Mouse (Mus musculus): ENCODE measurements around the gene Spon2. TPM values are rescaled to one million over a fixed set of nuclear protein-coding genes. Genes with fewer than 3 reads are reported as not detected.

Spon2 gene
- total and polyA plus RNA-seq, 2 experiments from 2014 or later = 2.3 to 4.4 TPM

DNA sequence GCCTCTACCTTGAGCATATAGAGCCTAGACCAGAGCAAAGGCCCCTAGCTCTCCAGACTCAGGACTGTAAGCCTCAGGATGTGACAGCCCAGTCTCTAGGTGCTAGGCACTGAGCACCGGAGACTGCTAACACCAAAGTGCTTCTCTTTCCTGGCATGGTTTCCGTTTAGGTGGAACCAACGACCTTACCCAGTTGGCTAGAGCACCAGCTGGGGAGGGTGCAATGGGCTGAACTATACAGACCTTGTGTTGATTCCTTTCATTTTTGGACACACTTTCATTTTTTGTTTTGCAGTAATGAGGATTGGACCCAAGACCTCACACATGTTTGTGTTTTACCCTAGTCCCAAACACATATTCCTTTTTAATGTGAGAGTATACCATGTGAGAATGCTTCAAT, 7.7 kb downstream of the Spon2 start:
- WGBS = 93% methylated on average over 3 of the region's 3 CpGs
- TF ChIP-seq CTCF (IDR thresholded peaks at IDR 0.05) = no peak
- DNase-seq (ENCODE audit: low spot score) = no peak
- no peak for ATAC-seq (ENCODE audit: low FRiP score)
- H3K4me1 ChIP-seq (ENCODE audit: insufficient read depth, low read length) = no peaks in the 10 kb centered on the region
- H3K27ac ChIP-seq (ENCODE audit: low read depth, low read length) = no peak overlapping the region
- no peak overlapping the region for H3K9ac ChIP-seq (replicated peaks; ENCODE audit: low read length, poor library complexity, severe bottlenecking)
- H3K4me3 ChIP-seq (ENCODE audit: low read depth, low read length) = no peak overlapping the region
- no peaks in the 10 kb centered on the region for H3K27me3 ChIP-seq (ENCODE audit: insufficient read depth, low read length)
- no peaks in the 10 kb centered on the region for H3K9me3 ChIP-seq (ENCODE audit: low read length)
- no peaks in the 10 kb centered on the region for H3K36me3 ChIP-seq (ENCODE audit: insufficient read depth, low read length)
- no peak overlapping the region for H3K4me2 ChIP-seq (ENCODE audit: low read depth, low read length, poor library complexity, severe bottlenecking)

DNA sequence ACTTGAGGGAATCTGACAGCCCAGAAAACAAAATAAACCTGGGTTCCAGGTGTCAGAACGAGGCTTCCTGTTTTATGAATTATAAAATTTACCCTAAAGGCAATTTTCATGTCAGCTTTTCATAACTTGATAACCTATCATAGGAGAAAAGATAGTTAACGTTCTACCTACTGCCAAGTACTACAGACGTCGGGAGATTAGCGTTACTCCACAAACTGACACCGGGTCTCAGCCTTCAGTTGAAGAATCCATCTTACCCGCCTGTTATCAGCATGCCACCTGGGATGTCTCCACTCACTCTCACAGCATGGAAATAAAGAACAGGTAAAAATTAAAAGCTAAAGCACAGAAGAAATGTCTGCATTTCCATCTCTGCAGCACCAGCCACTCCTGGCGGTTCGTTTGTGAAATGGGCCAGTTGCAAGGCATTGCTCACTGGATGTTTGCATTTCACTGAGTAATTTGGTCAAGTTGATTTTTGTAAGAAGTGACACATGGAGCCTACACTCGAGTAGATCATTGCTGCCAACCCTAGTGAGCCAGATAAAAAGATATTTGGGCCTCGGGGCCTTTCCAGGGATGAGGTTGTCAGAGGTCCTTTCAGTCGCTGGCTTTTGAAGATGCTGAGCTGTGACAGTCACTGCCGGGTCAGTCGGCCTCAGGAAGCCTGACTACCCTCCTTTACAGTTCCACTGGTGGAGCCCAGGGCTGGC, 9.6 kb downstream of the Spon2 start:
- no peaks in the 10 kb centered on the region for H3K36me3 ChIP-seq (ENCODE audit: insufficient read depth, low read length)
- ATAC-seq (ENCODE audit: low FRiP score) = no peak
- no peak for DNase-seq (ENCODE audit: low spot score)
- H3K9me3 ChIP-seq (ENCODE audit: low read length) = no peaks in the 10 kb centered on the region
- H3K27me3 ChIP-seq (ENCODE audit: insufficient read depth, low read length) = no peaks in the 10 kb centered on the region
- TF ChIP-seq CTCF (IDR thresholded peaks at IDR 0.05) = no peak
- H3K9ac ChIP-seq (replicated peaks; ENCODE audit: low read length, poor library complexity, severe bottlenecking) = no peak overlapping the region
- H3K4me3 ChIP-seq (ENCODE audit: low read depth, low read length) = no peak overlapping the region
- H3K4me1 ChIP-seq (ENCODE audit: insufficient read depth, low read length) = 0 out of 2 replicates have a peak, but pooled peaks cover 2% of the 10 kb centered on the region
- WGBS = 64% methylated on average over 14 of the region's 14 CpGs
- H3K4me2 ChIP-seq (ENCODE audit: low read depth, low read length, poor library complexity, severe bottlenecking) = no peak overlapping the region
- no peak overlapping the region for H3K27ac ChIP-seq (ENCODE audit: low read depth, low read length)

DNA sequence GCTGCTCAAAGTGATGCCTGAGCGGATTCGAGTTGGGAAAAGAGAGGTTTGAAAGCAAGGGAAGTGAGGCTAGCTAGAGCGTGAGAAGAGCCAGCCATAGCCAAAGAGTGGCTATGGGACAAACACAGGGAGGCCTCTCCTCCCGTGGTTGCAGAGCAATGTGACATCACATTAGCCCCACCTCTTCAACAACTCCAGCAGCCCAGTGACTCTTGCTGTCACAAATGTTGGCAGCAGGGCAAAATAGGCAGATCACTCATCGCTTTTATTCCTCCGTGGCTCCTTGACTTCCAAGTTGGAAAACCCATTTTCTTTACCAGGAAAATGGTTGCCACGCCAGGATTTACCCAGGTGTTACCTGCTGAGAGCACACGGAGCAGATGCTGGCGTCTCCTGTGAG, 11.1 kb downstream of the Spon2 start:
- Histone ChIP-seq H3K27me3 (ENCODE audit: insufficient read depth, low read length) (no peaks in the 10 kb centered on the region), H3K36me3 (ENCODE audit: insufficient read depth, low read length) (no peaks in the 10 kb centered on the region), H3K9ac (replicated peaks; ENCODE audit: low read length, poor library complexity, severe bottlenecking) (no peak overlapping the region), H3K4me1 (ENCODE audit: insufficient read depth, low read length) (0 out of 2 replicates have a peak, but pooled peaks cover 2% of the 10 kb centered on the region), H3K4me3 (ENCODE audit: low read depth, low read length) (no peak overlapping the region), H3K4me2 (ENCODE audit: low read depth, low read length, poor library complexity, severe bottlenecking) (no peak overlapping the region), H3K27ac (ENCODE audit: low read depth, low read length) (no peak overlapping the region), H3K9me3 (ENCODE audit: low read length) (no peaks in the 10 kb centered on the region)
- no peak for TF ChIP-seq CTCF (IDR thresholded peaks at IDR 0.05)
- ATAC-seq (ENCODE audit: low FRiP score) (no peak), DNase-seq (ENCODE audit: low spot score) (no peak)
- 48% methylated on average over 9 of the region's 9 CpGs for WGBS

DNA sequence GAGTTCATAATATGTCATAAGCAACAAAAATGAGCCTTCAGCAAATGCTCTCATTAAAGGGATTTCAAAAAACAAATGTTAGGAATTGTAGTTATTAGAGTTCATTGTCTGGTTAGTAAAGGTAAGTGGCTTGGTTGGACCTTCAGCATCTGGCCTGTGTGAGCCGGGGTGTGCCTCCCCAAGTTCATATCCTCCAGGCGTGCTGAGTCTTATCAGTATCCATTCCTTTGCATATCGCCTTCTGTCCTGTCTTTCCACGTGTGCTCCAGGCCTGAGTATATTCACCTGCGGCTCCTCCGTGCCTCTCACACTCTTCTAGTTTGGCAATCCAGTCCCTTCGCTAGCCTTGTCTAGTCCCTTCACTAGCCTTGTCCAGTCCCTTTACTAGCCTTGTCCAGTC, 11.9 kb downstream of the Spon2 start:
- 89% methylated on average over 7 of the region's 7 CpGs for WGBS
- no peaks in the 10 kb centered on the region for H3K27me3 ChIP-seq (ENCODE audit: insufficient read depth, low read length)
- no peaks in the 10 kb centered on the region for H3K9me3 ChIP-seq (ENCODE audit: low read length)
- no peak overlapping the region for H3K27ac ChIP-seq (ENCODE audit: low read depth, low read length)
- H3K4me3 ChIP-seq (ENCODE audit: low read depth, low read length) = no peak overlapping the region
- no peaks in the 10 kb centered on the region for H3K36me3 ChIP-seq (ENCODE audit: insufficient read depth, low read length)
- TF ChIP-seq CTCF (IDR thresholded peaks at IDR 0.05) = no peak
- DNase-seq (ENCODE audit: low spot score) (no peak), ATAC-seq (ENCODE audit: low FRiP score) (no peak)
- H3K4me2 ChIP-seq (ENCODE audit: low read depth, low read length, poor library complexity, severe bottlenecking) = no peak overlapping the region
- H3K4me1 ChIP-seq (ENCODE audit: insufficient read depth, low read length) = 0 out of 2 replicates have a peak, but pooled peaks cover 2% of the 10 kb centered on the region
- H3K9ac ChIP-seq (replicated peaks; ENCODE audit: low read length, poor library complexity, severe bottlenecking) = no peak overlapping the region

DNA sequence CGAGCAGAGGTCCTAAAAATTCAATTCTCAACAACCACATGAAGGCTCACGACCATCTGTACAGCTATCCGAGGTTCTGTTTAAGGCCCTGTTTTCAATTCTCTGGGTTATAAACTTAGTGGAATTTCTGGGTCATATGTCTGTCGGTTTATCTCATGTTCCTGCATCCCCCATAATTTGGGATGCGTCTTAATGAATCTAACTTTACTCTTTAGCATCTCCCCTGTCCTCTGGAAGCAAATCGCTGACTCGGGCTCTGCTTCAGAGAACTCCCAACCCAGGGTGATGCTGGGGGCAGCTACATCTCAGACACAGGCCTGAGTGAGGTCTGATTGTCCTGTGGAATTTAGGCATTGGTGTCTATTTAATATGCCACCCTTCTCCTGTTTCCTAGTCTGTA, 14.0 kb downstream of the Spon2 start:
- Histone ChIP-seq H3K4me2 (ENCODE audit: low read depth, low read length, poor library complexity, severe bottlenecking) (no peak overlapping the region), H3K36me3 (ENCODE audit: insufficient read depth, low read length) (no peaks in the 10 kb centered on the region), H3K4me1 (ENCODE audit: insufficient read depth, low read length) (0 out of 2 replicates have a peak, but pooled peaks cover 2% of the 10 kb centered on the region), H3K9ac (replicated peaks; ENCODE audit: low read length, poor library complexity, severe bottlenecking) (no peak overlapping the region), H3K27ac (ENCODE audit: low read depth, low read length) (no peak overlapping the region), H3K27me3 (ENCODE audit: insufficient read depth, low read length) (no peaks in the 10 kb centered on the region), H3K9me3 (ENCODE audit: low read length) (no peaks in the 10 kb centered on the region), H3K4me3 (ENCODE audit: low read depth, low read length) (no peak overlapping the region)
- TF ChIP-seq CTCF (IDR thresholded peaks at IDR 0.05) = no peak
- ATAC-seq (ENCODE audit: low FRiP score) = no peak
- 84% methylated on average over 7 of the region's 7 CpGs for WGBS
- no peak for DNase-seq (ENCODE audit: low spot score)

DNA sequence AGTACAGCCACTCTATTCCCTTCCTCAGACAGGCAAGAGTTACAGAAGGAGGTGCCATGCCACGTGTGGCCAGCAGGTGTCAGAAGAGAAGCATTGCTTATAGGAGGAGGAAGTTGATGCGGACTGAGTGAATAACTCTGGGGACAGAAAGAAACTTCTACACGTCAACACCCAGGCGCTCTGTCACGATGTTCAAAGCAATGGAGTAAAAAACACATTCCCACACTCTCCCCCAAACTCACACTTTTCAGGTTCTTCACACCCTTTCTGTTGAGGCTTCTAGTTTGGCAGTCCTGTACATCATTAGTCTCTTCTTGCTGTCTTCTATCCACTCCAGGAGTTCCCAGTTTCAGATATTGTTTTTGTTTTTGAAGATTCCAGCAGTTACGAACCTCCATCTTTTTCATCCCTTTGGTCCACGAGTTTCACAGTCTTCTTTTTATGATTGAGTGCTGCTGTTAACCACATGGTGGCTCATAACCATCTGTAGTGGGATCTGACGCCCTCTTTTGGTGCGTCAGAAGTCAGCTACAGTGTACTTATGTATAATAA, 14.5 kb downstream of the Spon2 start:
- Histone ChIP-seq H3K4me1 (ENCODE audit: insufficient read depth, low read length) (0 out of 2 replicates have a peak, but pooled peaks cover 2% of the 10 kb centered on the region), H3K36me3 (ENCODE audit: insufficient read depth, low read length) (no peaks in the 10 kb centered on the region), H3K4me2 (ENCODE audit: low read depth, low read length, poor library complexity, severe bottlenecking) (peak overlapping the region; percentile 18; the same call in 1 of the 2 replicates), H3K27ac (ENCODE audit: low read depth, low read length) (no peak overlapping the region), H3K27me3 (ENCODE audit: insufficient read depth, low read length) (no peaks in the 10 kb centered on the region), H3K9me3 (ENCODE audit: low read length) (no peaks in the 10 kb centered on the region), H3K9ac (replicated peaks; ENCODE audit: low read length, poor library complexity, severe bottlenecking) (no peak overlapping the region), H3K4me3 (ENCODE audit: low read depth, low read length) (no peak overlapping the region)
- 20% methylated on average over 9 of the region's 9 CpGs for WGBS
- peak; percentile 71 for ATAC-seq (ENCODE audit: low FRiP score)
- DNase-seq (ENCODE audit: low spot score) = peak; percentile 90
- peak; percentile 99 for TF ChIP-seq CTCF (IDR thresholded peaks at IDR 0.05)

All from midbrain, postnatal 0 days (tissue).